Comparison of ENCODE assay signal across 10 mouse cellular contexts in genomic region chr8:107881851-107882250, GRCm38 (mm10).
DNase-seq lines count a peak whose midpoint lies in the region; ATAC-seq and TF ChIP-seq lines count a peak whose summit lies in the region.
"Had no signal": no experiment of that assay in that cellular context is flagged by ENCODE, and none has a peak within 500 bp of the region (broad histone marks: within the 10 kb centered on the region; RNA-seq: fewer than 3 reads in every experiment).

No protein-coding gene starts in this region.

- 13% methylated on average over 7 of the region's 7 CpGs for WGBS in forebrain, postnatal 0 days
- WGBS in forebrain, embryonic 13.5 days = 19% methylated on average over 7 of the region's 7 CpGs
- WGBS in midbrain, embryonic 14.5 days = 21% methylated on average over 7 of the region's 7 CpGs

- no peak overlapping the region for H3K4me2 ChIP-seq in forebrain, postnatal 0 days (ENCODE audit: low read depth)
- no peak overlapping the region for H3K4me2 ChIP-seq in forebrain, embryonic 13.5 days
- H3K4me2 ChIP-seq in midbrain, embryonic 14.5 days (ENCODE audit: low read length) = no peak overlapping the region
- H3K4me2 ChIP-seq: lung, embryonic 15.5 days had no signal

- H3K27me3 ChIP-seq in forebrain, postnatal 0 days (ENCODE audit: insufficient read depth, low read length) = no peaks in the 10 kb centered on the region
- peaks cover 21% of the 10 kb centered on the region for H3K27me3 ChIP-seq in forebrain, embryonic 13.5 days
- peaks cover 33% of the 10 kb centered on the region for H3K27me3 ChIP-seq in Patski
- H3K27me3 ChIP-seq in midbrain, embryonic 14.5 days (ENCODE audit: control insufficient read depth, insufficient read depth, low read length) = no peaks in the 10 kb centered on the region
- H3K27me3 ChIP-seq: lung, embryonic 15.5 days had no signal

- no peak overlapping the region for H3K4me3 ChIP-seq in forebrain, postnatal 0 days (ENCODE audit: low read depth, low read length)
- no peak overlapping the region for H3K4me3 ChIP-seq in forebrain, embryonic 13.5 days
- H3K4me3 ChIP-seq in midbrain, embryonic 14.5 days (replicated peaks; ENCODE audit: low read depth, low read length) = no peak overlapping the region
- H3K4me3 ChIP-seq: lung, embryonic 15.5 days had no signal

- in situ Hi-C loops in Patski (cut with MboI; ENCODE audit: low pct_unique_long_range_greater_than_20kb) = loop anchor here (25.0 kb wide), 1 partner anchor 1305 kb away; no protein-coding TSS in a partner anchor

- peak; percentile 91 for DNase-seq in forebrain, postnatal 0 days
- DNase-seq in Patski (ENCODE audit: low read depth, low spot score) = no peak
- peak; percentile 75 for DNase-seq in heart, postnatal 4 days
- peak; percentile 44 for DNase-seq in left cerebral cortex, adult 11 months (ENCODE audit: low spot score)
- peak; percentile 95 for DNase-seq in midbrain, embryonic 14.5 days
- peak; percentile 59 for DNase-seq in thymus, postnatal 0 days (ENCODE audit: low spot score)

- H3K9me3 ChIP-seq in forebrain, postnatal 0 days (ENCODE audit: low read length) = no peaks in the 10 kb centered on the region
- no peaks in the 10 kb centered on the region for H3K9me3 ChIP-seq in forebrain, embryonic 13.5 days (replicated peaks)
- 0 out of 2 replicates have a peak, but pooled peaks cover 2% of the 10 kb centered on the region for H3K9me3 ChIP-seq in midbrain, embryonic 14.5 days (ENCODE audit: control insufficient read depth, low read length)
- H3K9me3 ChIP-seq: lung, embryonic 15.5 days had no signal

- peak; percentile 85 for TF ChIP-seq CTCF in forebrain, postnatal 0 days (IDR thresholded peaks at IDR 0.05; ENCODE audit: low read depth)
- TF ChIP-seq CTCF in Patski (IDR thresholded peaks at IDR 0.05) = peak; percentile 89

- peak; percentile 69; the same call in 1 of the 2 replicates for ATAC-seq in forebrain, postnatal 0 days
- no peak for ATAC-seq in forebrain, embryonic 13.5 days
- ATAC-seq in Patski = no peak
- 0 out of 2 replicates have a peak, but pooled peaks have one; percentile 62 for ATAC-seq in common myeloid progenitor, adult 5-6 weeks (replicated peaks; ENCODE audit: low read depth, poor library complexity, severe bottlenecking)
- ATAC-seq in midbrain, embryonic 14.5 days (ENCODE audit: low FRiP score, low TSS enrichment) = no peak

- no peaks in the 10 kb centered on the region for H3K36me3 ChIP-seq in forebrain, postnatal 0 days (ENCODE audit: insufficient read depth)
- H3K36me3 ChIP-seq in forebrain, embryonic 13.5 days (ENCODE audit: poor library complexity, severe bottlenecking) = no peaks in the 10 kb centered on the region
- H3K36me3 ChIP-seq in midbrain, embryonic 14.5 days (ENCODE audit: control insufficient read depth, insufficient read depth, low read length) = no peaks in the 10 kb centered on the region
- H3K36me3 ChIP-seq: G1E; lung, embryonic 15.5 days had no signal

- CTCF ChIA-PET in Patski (lab: Charles Lee) = no interaction called here

- H3K4me1 ChIP-seq in forebrain, postnatal 0 days (ENCODE audit: insufficient read depth) = no peaks in the 10 kb centered on the region
- H3K4me1 ChIP-seq in forebrain, embryonic 13.5 days = peaks cover 11% of the 10 kb centered on the region
- H3K4me1 ChIP-seq in midbrain, embryonic 14.5 days (ENCODE audit: control insufficient read depth, insufficient read depth, low read length) = peaks cover 19% of the 10 kb centered on the region

- no peak overlapping the region for H3K9ac ChIP-seq in forebrain, postnatal 0 days
- H3K9ac ChIP-seq in forebrain, embryonic 13.5 days = no peak overlapping the region
- H3K9ac ChIP-seq in midbrain, embryonic 14.5 days (replicated peaks; ENCODE audit: low read length) = no peak overlapping the region; the same call in 1 of the 2 replicates
- H3K9ac ChIP-seq: lung, embryonic 15.5 days had no signal

- POLR2A ChIA-PET in Patski (lab: Charles Lee) = no interaction called here

- no peak overlapping the region for H3K27ac ChIP-seq in forebrain, postnatal 0 days (ENCODE audit: low read depth, low read length)
- H3K27ac ChIP-seq in forebrain, embryonic 13.5 days = no peak overlapping the region
- peak overlapping the region; percentile 72 for H3K27ac ChIP-seq in midbrain, embryonic 14.5 days (replicated peaks; ENCODE audit: low read depth, low read length)
- H3K27ac ChIP-seq: lung, embryonic 15.5 days had no signal

Comparison
In these comparisons a context has a peak if more than half of its experiments do, and no peak if none do; other contexts are left out.
1. ATAC-seq: peak in forebrain, postnatal 0 days (single experiment) and common myeloid progenitor, adult 5-6 weeks (single experiment); none in forebrain, embryonic 13.5 days (single experiment), Patski (single experiment) and midbrain, embryonic 14.5 days (single experiment).